Mouse (Mus musculus) cerebellum, postnatal 10 days (tissue): ENCODE measurements around the gene Macrod2.

Experiments
- DNase-seq, 2 experiments: peaks; one replicate each; pipeline ENCODE4 v3.0.0; 2021; ENCODE audit warnings: mixed read lengths in 2 of 2

Gene Macrod2

DNA sequence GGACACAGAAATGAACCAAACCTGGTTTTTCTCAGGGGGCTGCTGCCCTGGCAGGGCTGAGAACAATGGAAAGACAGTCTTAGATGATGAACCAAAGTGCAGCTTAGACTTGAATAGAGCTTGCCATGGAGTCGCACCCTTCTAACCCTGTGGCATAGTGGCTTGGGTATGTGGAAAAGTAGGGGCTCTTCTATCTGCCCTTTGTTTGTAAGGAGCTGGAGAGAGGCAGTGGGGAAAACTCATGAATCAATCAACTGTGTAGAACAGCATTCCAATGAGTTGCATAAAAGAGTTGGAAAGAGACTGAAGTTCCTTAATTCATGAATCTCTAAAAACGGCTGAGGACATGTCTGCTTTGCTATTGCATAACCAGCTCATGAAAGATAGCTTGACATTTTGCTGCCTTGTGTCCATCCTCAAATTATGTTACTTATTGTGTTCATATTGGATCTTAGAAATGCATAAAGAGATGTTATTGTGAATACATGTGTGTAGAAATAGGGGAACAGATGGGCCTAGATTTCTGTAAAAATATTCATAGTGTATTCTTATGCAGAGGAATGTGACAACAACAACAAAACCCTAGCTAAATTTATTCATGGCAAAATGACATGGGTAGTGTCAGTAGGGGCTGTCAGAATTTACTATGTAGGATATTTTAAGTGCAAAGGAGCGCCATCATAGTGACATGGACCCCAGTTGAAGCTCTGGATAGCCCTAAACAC is 197.6 kb downstream of the Macrod2 start:
- DNase-seq: no peak

GRCm38 (mm10) chr2:140596906-140597305 is 201.8 kb downstream of the Macrod2 start:
- no peak for DNase-seq

GRCm38 (mm10) chr2:140615451-140615850 is 220.3 kb downstream of the Macrod2 start:
- no peak for DNase-seq

DNA sequence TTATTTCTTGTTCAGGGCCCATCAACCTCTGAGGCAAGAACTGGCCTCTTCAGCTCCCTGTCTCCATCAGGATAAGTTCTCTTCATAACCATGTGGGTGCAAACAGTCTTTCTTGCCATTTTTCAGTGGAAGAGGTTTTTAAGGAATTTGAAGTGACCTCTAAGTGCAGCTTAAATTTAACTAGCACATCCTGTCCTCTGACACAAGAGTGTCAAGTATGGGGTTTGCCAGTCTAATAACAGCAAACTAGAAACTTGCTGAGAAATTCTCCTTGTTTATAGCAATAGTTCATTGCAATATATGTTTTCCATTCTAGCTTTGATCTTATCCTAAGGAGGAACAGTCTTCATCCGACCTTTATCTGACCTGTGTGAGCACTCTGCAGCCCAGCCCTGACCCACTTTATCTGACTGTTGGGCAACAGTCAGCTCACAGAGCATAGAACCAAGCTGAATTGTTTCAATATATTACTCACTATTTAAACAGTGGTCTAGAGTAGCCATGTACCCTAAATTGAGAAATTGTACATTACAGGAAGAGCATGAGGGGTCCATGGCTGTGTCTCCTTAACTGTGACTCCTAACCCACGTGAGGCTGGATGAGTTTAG is 226.7 kb downstream of the Macrod2 start:
- DNase-seq: no peak

DNA sequence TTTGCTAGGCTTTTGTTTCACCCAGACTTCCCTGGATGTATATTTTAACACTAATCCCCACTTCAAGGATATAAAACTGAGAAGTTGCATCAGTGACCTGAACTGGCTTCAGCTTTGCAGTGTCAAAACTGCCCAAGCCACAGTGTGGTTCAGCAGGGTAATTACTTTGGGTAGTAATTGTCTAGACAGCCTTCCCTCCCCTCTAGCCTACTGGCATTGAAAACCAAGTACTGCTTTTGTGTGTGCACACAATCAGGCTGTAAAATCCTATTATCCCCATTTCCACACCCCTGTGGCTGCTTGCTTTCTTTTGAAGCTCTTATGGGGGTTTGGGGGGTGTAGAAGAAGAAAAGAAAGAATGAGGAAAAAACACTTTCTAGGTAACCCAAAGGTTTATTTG is 258.4 kb downstream of the Macrod2 start:
- no peak for DNase-seq

DNA sequence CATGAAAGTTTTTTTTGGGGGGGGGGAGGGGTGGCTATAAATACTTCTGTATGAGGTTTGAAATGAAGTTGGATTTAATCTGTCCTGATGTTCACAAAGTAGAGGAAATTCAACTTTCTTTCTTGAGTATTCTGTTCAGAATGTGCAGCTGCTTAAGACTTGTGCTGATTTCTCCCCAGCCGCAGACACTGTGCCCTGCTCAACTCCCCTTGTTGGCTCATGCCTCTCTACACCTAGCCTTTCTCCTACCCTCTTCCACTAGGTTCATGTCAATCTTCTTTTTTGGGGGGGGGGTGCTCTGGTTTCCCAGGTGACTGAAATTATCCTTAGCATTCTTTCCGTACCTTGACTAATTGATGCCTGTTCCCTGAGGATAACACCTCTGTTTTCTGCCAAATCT is 258.9 kb downstream of the Macrod2 start:
- DNase-seq: no peak

GRCm38 (mm10) chr2:140662673-140663072 is 267.6 kb downstream of the Macrod2 start:
- no peak for DNase-seq

DNA sequence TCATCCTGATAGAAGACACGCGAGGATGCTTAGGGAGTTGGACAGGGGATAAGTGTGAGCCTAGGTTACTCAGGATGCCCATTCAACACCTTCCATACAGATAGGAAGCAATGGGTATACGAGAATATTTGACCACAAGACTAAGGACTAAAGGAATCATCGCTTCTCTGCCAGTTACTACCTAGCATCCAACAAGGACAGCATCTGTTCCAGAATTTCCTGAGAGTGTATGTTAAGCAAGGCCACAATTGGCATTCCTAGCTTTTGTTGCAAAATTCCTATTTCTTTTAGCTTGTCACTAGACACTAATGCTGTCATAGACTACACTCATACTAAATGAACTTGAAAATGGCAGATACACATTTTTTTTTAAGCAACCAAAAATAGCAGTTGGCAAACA is 269.3 kb downstream of the Macrod2 start:
- no peak for DNase-seq

GRCm38 (mm10) chr2:140666846-140667245 is 271.7 kb downstream of the Macrod2 start:
- DNase-seq: peak in 1 of 2 experiments; percentile 19

DNA sequence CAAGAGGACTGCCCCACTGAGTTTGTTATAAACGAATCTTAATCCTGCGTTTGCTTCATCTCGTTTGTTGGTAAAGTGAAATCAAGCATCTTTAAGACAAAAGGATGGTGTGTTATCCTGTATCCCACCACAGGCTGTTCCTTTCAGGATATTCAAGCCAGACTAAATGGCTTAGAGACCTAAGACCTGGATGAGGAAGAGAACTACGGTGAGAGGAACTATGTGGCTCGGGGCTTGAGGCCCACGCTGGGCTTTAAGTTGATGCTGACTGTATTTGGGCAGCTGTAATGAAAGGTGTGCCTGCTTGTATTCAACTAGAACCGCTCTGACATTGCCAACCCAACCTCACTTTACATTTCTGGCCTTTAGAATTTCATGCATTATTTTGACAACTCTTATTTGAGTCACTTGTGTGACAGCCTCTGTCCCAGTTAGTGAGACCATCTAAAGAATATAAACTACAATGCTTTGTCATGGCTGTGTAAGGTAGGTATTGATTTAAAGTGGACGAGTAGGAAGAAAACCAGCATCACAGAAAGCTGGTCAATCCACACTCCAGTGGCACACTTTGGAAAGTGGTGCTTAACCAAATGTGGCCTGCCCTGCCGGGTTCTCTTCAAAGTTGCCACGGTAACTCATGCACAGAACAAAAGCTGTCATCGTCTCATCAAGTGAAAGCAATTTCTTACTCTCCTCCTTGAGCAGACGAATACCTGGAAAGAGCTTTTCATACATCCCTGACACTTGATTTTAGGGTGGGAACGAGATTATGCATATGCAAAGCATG is 272.3 kb downstream of the Macrod2 start:
- no peak for DNase-seq

DNA sequence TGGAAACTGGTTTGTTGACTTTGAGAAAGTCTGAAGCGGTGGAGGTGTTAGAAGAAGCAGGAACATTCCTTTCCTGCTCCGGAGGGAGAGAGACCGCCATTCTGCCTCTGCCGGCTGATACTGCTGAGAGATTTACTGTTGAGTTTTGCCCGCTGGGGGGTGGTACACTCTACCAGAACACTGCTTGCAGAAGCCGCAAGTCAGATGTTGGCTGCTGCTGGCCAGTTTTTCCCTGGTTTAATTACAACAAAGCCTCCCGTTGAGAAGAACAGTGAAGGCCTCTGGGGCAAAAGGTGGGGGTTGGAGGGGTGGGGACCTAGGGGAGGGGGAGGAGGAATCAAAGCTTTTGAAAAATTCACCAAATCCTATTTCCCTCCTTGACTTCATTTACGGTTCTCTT is 273.2 kb downstream of the Macrod2 start:
- peak; percentile 90 to 92 for DNase-seq

- peak in 1 of 2 experiments; percentile 30 for DNase-seq
Measured at GRCm38 (mm10) chr2:140669081-140669480, 274.0 kb downstream of the Macrod2 start.

DNA sequence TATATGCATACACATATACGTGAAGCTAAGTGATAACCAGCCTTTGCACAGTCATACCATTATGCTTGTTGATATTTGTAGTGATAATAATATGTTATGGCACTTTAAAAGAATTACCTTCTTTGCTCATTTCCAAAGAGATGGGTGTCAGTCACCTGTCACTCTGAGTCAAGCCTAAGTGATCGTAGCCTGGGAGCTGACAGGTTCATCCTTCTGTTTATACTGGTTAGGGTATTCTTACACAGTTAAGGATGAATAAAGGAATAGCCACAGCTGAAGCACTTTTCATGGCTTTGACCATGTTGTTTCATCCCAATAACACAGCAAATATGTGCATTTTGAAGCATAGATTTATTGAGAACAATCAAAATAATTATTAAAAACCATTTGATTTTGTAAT is 274.7 kb downstream of the Macrod2 start:
- DNase-seq: peak in 1 of 2 experiments; percentile 21

DNA sequence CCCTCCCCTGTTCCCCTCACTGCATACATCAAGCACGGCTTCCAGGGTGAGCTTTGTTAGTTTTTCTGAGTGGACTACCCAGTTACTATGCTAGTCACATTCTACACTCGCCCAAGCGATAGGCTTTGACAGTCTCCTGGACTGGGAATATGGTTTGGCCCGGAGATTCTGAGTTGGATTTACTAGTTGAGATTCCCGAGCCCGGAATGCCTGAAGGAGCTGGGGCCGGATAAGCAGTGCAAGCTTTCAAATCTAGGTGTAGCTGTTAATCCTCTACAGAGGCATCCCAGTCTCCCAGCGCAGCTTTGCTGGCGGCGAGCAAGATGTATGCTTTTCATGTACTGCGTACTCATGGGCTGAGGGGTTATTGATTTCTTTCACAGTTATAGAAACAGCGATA is 275.3 kb downstream of the Macrod2 start:
- peak; percentile 69 to 79 for DNase-seq

DNA sequence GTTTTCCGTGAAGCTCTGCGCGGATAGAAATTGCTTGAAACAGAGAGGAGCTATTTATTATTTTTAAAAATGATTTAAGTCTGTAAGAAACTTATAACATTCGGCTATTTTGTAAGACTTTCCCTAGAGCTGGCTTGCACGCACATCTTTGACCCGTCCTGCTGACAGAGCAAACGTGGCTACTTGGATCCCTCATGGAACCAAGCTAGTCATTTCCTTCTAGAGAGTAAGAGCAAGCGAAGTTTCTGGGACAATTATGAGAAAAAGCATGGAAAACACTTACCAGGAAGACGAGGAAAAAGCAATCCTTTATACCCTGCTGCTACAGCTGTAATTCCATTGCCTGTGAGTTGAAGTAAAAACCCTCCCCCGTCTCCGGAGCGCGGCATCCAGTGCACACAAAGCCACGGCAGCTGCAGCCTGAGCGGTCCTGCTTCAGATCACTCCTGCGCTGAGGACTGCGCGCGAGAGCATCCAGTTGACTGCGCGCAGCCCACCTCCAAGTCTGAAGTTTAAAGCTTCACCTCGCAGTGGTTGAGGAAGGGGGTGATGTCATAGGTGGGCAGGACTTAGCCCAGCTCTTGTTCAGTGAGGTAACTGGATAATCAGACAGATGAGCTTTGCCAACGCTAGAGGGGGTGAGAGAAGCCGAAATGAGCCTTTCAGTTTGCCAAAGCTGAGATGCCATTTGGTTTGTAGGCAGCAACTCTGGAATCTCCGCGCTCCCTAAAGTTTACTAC is 276.0 kb downstream of the Macrod2 start, which contains the start of gene Flrt3:
Flrt3 (minus strand) TSS at position 507 of the 740 bp plus-strand sequence.
- DNase-seq: peak; percentile 97

DNA sequence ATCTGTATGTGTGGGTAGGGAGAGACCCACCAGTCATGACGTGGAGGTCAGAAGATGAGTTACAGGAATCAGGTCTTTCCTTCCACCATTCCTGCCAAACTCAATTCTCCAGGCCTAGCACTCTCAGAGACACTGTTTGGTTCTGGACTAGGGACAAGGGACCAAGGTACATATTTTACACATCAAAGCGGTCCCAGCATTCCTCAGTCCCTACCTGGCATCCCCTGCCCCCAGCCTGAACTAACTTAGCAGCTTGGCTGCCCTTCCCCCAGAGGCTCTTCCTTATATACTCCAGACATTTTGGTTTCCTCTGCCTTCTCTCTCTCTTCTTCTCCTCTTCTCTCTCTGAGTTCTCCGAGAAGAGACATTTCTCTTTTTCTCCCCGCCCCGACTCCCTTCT is 278.4 kb downstream of the Macrod2 start:
- no peak for DNase-seq

DNA sequence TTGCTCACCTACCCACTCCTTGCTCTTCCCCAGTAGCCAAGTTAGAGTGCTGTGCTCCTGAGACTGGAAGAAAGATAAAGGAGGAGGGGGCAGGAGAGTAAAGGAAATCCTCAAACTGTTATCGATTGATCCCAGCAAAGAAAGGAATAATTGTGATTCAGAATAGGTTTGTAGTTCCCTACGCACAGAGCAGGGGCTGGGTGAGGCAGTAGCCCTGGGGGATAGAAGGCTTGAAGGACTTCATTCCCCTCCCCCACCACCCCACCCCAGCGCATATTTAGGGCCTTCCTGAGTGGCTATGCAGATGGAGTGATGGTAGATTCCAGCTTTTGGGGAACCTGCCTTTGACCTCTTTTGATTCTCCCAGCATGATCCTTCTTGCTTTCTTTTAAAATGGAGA is 281.6 kb downstream of the Macrod2 start:
- no peak for DNase-seq

- DNase-seq: no peak
Measured at GRCm38 (mm10) chr2:140690906-140691305, 295.8 kb downstream of the Macrod2 start.

GRCm38 (mm10) chr2:140691403-140691802 is 296.3 kb downstream of the Macrod2 start:
- no peak for DNase-seq

DNA sequence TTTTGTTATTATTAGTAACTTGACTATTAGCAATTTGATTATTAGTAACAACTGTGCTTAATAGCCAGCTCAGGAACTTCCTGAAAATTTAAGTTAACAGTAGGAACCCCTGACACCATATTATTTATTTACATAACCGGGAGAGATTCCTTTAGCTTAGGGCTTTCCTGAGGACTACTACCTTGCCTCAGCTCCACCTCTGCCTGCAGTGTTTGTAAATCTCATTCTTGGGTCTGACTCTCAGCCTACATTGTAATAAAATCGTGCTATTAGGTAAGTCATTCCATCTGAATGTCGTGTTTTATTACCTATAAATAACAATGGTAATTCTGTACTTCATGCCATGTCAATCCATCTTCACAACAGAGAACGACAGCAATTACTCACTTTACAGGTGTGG is 297.4 kb downstream of the Macrod2 start:
- DNase-seq: no peak

GRCm38 (mm10) chr2:140693845-140694244 is 298.7 kb downstream of the Macrod2 start:
- no peak for DNase-seq

DNA sequence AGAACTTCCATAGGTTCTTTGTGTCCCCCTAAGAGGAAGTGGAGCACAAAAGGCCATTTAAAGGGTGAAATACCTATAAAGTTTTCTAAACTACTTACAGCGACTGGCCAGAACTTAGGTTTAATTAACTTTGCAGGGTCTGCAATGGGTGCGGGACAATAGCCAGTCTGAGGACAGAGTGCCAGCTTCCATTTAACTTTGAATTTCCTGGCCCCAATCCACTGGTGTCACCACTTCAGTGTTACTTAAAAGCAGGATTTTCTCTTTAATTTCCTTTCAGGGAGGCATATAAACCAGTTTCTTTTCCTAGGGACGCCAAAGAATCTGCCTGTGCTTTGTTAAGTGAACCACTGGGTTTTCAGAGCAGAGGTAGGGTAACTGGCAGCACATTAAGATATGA is 303.5 kb downstream of the Macrod2 start:
- DNase-seq: no peak

- DNase-seq: no peak
Measured at GRCm38 (mm10) chr2:140703377-140703776, 308.3 kb downstream of the Macrod2 start.
